Mouse (Mus musculus): ENCODE measurements around the gene Evc.

Gene Evc

GRCm38 (mm10) chr5:37241224-37241623 is 95.5 kb downstream of the Evc start:
- DNase-seq, result no peak

GRCm38 (mm10) chr5:37240550-37240949 is 96.1 kb downstream of the Evc start:
- DNase-seq, result no peak
